Mouse (Mus musculus): ENCODE results near the gene Ccdc73. TPM values are rescaled to one million over a fixed set of nuclear protein-coding genes. Genes with fewer than 3 reads are reported as not detected.
"Not testable (repeated sequence)": the region's sequence is repeated elsewhere in the genome, so short reads cannot be mapped to it uniquely, and the experiment has no call there.

Ccdc73 gene
- polyA plus RNA-seq, 1 experiment from 2014 or later, result 12.6 TPM

DNA sequence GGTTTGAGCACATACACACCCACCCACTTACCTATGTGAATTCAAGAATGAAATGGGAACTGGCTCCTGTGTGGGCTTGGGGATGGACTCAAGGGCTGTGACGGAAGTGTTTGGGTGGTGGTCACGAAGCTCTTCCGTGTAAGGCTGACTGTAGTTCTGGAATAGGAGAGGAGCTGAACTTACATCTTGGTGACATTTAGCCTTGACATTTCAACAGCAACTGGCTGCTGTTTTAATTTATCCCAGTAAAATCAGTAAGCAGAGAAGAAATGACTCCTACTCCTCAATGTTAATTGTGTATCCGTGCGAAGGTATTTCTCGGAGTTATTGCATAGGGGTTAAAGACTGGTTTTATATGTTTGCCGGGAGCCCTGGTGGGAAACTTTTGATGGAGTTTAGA, 15.1 kb upstream of the Ccdc73 start:
- Histone ChIP-seq H3K4me3 (replicated peaks; ENCODE audit: low read depth, low read length) (no peak overlapping the region), H3K27me3 (ENCODE audit: insufficient read depth, low read length) (no peaks in the 10 kb centered on the region), H3K9ac (ENCODE audit: low read depth, low read length) (no peak overlapping the region), H3K4me2 (ENCODE audit: low read length) (no peak overlapping the region), H3K27ac (no peak overlapping the region), H3K4me1 (replicated peaks; ENCODE audit: insufficient read depth, low read length) (no peaks in the 10 kb centered on the region), H3K36me3 (ENCODE audit: insufficient read depth, low read length) (no peaks in the 10 kb centered on the region), H3K9me3 (replicated peaks; ENCODE audit: low read length) (no peaks in the 10 kb centered on the region)
- WGBS, result 86% methylated on average over 7 of the region's 7 CpGs
- no peak for DNase-seq (ENCODE audit: low spot score)
- ATAC-seq (replicated peaks; ENCODE audit: low FRiP score, low read depth), result no peak
- no peak for TF ChIP-seq CTCF (IDR thresholded peaks at IDR 0.05; ENCODE audit: low read depth)

DNA sequence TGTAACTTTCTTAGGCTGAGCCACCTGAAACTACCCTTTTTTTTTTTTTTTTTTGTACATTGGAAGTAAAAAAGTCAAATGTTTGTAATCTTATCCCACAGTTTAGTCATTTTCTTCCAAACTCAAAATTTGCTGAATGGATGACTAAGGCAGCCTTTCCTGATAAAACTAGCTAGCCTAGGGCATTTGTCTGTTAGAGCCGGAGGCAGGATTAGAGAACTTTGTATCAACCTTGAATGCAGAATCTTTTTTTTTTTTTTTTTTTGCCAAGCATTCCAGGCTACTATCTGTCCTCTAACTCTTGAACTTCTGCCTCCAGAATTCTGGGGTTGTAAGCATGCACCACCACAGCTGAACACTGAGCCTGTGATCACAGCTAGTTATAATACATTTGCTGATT, 12.8 kb upstream of the Ccdc73 start:
- no peaks in the 10 kb centered on the region for H3K4me1 ChIP-seq (replicated peaks; ENCODE audit: insufficient read depth, low read length)
- no peaks in the 10 kb centered on the region for H3K9me3 ChIP-seq (replicated peaks; ENCODE audit: low read length)
- H3K4me2 ChIP-seq (ENCODE audit: low read length), result no peak overlapping the region
- no peaks in the 10 kb centered on the region for H3K36me3 ChIP-seq (ENCODE audit: insufficient read depth, low read length)
- no peak overlapping the region for H3K9ac ChIP-seq (ENCODE audit: low read depth, low read length)
- 86% methylated on average over 1 of the region's 1 CpGs for WGBS
- ATAC-seq (replicated peaks; ENCODE audit: low FRiP score, low read depth) (no peak), DNase-seq (ENCODE audit: low spot score) (no peak)
- no peaks in the 10 kb centered on the region for H3K27me3 ChIP-seq (ENCODE audit: insufficient read depth, low read length)
- TF ChIP-seq CTCF (IDR thresholded peaks at IDR 0.05; ENCODE audit: low read depth), result no peak
- no peak overlapping the region for H3K27ac ChIP-seq
- H3K4me3 ChIP-seq (replicated peaks; ENCODE audit: low read depth, low read length), result no peak overlapping the region

DNA sequence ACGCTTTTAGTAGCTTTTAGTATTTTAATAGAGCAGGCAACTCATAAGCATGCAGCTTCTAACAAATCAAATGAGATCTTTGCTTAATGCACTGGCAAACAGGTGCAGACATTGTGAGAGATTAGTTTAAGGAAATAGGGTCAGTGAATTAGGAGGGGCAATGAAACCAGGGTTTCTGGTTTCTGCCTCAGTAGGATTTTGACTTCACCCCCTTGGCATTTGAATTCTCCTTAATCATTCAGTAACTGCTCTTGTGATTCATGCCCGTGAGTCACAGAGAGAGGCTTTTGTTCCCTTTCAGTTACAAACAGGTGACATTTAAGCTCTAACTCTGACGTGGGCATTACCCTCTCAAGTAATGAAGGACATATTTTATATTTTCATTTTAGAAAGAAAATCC, 11.9 kb upstream of the Ccdc73 start:
- Histone ChIP-seq H3K4me3 (replicated peaks; ENCODE audit: low read depth, low read length) (no peak overlapping the region), H3K9me3 (replicated peaks; ENCODE audit: low read length) (no peaks in the 10 kb centered on the region), H3K4me2 (ENCODE audit: low read length) (no peak overlapping the region), H3K4me1 (replicated peaks; ENCODE audit: insufficient read depth, low read length) (no peaks in the 10 kb centered on the region), H3K9ac (ENCODE audit: low read depth, low read length) (no peak overlapping the region), H3K36me3 (ENCODE audit: insufficient read depth, low read length) (no peaks in the 10 kb centered on the region), H3K27ac (no peak overlapping the region), H3K27me3 (ENCODE audit: insufficient read depth, low read length) (no peaks in the 10 kb centered on the region)
- ATAC-seq (replicated peaks; ENCODE audit: low FRiP score, low read depth) (no peak), DNase-seq (ENCODE audit: low spot score) (peak; percentile 12)
- WGBS, result 25% methylated on average over 3 of the region's 3 CpGs
- no peak for TF ChIP-seq CTCF (IDR thresholded peaks at IDR 0.05; ENCODE audit: low read depth)

DNA sequence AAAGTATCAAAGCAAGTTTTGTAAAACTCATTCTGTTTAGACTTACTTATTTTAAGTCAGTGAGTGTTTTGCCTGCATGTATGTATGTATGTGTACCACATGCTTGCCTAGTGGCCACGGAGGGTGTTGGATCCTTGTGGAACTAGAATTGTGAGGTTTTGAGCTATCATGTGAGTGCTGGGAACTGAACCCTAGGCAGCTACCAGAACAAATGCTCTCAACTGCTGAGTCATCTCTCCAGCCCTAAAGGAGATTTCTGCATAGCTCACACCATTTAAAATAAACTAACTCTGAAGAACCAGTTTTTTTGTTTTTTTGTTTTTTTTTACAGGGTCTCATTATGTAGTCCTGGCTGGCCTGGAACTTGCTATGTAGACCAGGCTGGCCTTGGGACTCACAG, 11.4 kb upstream of the Ccdc73 start:
- TF ChIP-seq CTCF (IDR thresholded peaks at IDR 0.05; ENCODE audit: low read depth), result no peak
- H3K27ac ChIP-seq, result no peak overlapping the region
- H3K4me3 ChIP-seq (replicated peaks; ENCODE audit: low read depth, low read length), result no peak overlapping the region
- DNase-seq (ENCODE audit: low spot score) (no peak), ATAC-seq (replicated peaks; ENCODE audit: low FRiP score, low read depth) (no peak)
- no peaks in the 10 kb centered on the region for H3K27me3 ChIP-seq (ENCODE audit: insufficient read depth, low read length)
- no peaks in the 10 kb centered on the region for H3K36me3 ChIP-seq (ENCODE audit: insufficient read depth, low read length)
- H3K9me3 ChIP-seq (replicated peaks; ENCODE audit: low read length), result no peaks in the 10 kb centered on the region
- no peak overlapping the region for H3K4me2 ChIP-seq (ENCODE audit: low read length)
- WGBS, result 53% methylated on average over 1 of the region's 1 CpGs
- H3K4me1 ChIP-seq (replicated peaks; ENCODE audit: insufficient read depth, low read length), result no peaks in the 10 kb centered on the region
- no peak overlapping the region for H3K9ac ChIP-seq (ENCODE audit: low read depth, low read length)

DNA sequence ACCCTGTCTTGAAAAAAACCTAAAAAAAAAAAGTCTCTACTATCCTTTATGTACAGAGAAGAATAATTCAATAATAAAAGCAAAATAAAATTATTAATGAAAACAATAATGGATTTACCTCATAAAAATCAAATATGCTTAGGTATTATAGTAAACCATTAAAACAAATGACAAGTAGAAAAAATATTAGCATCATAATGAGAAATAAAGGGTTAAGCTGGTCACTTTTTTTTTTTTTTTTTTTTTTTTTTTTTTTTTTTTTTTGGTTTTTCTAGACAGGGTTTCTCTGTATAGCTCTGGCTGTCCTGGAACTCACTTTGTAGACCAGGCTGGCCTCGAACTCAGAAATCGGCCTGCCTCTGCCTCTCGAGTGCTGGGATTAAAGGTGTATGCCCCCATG, 9.5 kb upstream of the Ccdc73 start:
- H3K27ac ChIP-seq; H3K9ac ChIP-seq (ENCODE audit: low read depth, low read length); H3K36me3 ChIP-seq (ENCODE audit: insufficient read depth, low read length); H3K9me3 ChIP-seq (replicated peaks; ENCODE audit: low read length); H3K4me2 ChIP-seq (ENCODE audit: low read length); DNase-seq (ENCODE audit: low spot score); H3K4me3 ChIP-seq (replicated peaks; ENCODE audit: low read depth, low read length); H3K27me3 ChIP-seq (ENCODE audit: insufficient read depth, low read length); ATAC-seq (replicated peaks; ENCODE audit: low FRiP score, low read depth); H3K4me1 ChIP-seq (replicated peaks; ENCODE audit: insufficient read depth, low read length): not testable (repeated sequence)
- WGBS, result 87% methylated on average over 3 of the region's 3 CpGs

DNA sequence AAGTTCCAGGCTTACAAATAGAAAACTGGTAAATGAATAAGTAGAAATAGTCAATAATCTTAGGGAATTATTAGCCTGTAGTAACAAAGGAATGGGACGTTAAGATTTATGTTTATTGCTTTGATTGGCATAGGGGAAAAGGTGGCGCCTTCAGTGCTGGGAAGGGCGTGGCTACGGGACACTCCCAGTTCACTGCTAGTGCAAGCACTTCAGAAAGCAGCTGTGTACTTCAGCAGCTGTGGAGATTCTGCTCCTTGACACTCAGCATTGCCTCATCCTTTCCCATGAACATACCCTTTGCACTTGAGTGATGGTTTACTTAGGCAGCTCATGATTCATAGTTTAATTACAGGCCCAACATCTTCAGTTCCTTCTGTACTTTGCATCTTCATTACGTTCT, 8.5 kb upstream of the Ccdc73 start:
- Histone ChIP-seq H3K27ac (no peak overlapping the region), H3K9me3 (replicated peaks; ENCODE audit: low read length) (no peaks in the 10 kb centered on the region), H3K4me3 (replicated peaks; ENCODE audit: low read depth, low read length) (no peak overlapping the region), H3K9ac (ENCODE audit: low read depth, low read length) (no peak overlapping the region), H3K36me3 (ENCODE audit: insufficient read depth, low read length) (no peaks in the 10 kb centered on the region), H3K4me1 (replicated peaks; ENCODE audit: insufficient read depth, low read length) (no peaks in the 10 kb centered on the region), H3K27me3 (ENCODE audit: insufficient read depth, low read length) (no peaks in the 10 kb centered on the region), H3K4me2 (ENCODE audit: low read length) (no peak overlapping the region)
- peak; percentile 19 for DNase-seq (ENCODE audit: low spot score)
- ATAC-seq (replicated peaks; ENCODE audit: low FRiP score, low read depth), result no peak; the same call in 1 of the 2 replicates
- WGBS, result 46% methylated on average over 5 of the region's 5 CpGs
- TF ChIP-seq CTCF (IDR thresholded peaks at IDR 0.05; ENCODE audit: low read depth), result no peak

DNA sequence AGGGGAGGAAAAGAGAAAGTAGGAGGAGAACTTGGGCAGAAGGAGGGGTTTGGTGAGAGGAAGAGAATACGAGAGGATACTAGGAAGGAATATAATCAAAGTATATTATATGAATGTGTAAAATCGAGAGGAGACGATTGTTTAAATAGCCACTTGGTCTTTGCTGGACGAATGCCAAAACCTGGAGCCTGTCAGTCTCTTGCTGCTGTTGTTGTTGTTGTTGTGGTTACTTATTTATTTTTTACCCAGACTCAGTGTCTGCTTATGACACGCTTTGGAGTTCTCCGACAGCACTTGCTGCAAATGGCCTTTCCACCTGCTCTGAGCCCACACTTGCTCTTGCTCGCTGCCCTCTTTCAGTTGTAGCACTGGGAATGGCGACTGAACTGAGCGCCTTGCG, 7.2 kb upstream of the Ccdc73 start:
- DNase-seq (ENCODE audit: low spot score), result no peak
- no peak overlapping the region for H3K27ac ChIP-seq
- H3K4me3 ChIP-seq (replicated peaks; ENCODE audit: low read depth, low read length), result no peak overlapping the region
- H3K9ac ChIP-seq (ENCODE audit: low read depth, low read length), result no peak overlapping the region
- no peaks in the 10 kb centered on the region for H3K36me3 ChIP-seq (ENCODE audit: insufficient read depth, low read length)
- no peak for TF ChIP-seq CTCF (IDR thresholded peaks at IDR 0.05; ENCODE audit: low read depth)
- WGBS, result 73% methylated on average over 10 of the region's 10 CpGs
- no peak overlapping the region for H3K4me2 ChIP-seq (ENCODE audit: low read length)
- no peak for ATAC-seq (replicated peaks; ENCODE audit: low FRiP score, low read depth)
- H3K27me3 ChIP-seq (ENCODE audit: insufficient read depth, low read length), result no peaks in the 10 kb centered on the region
- no peaks in the 10 kb centered on the region for H3K4me1 ChIP-seq (replicated peaks; ENCODE audit: insufficient read depth, low read length)
- no peaks in the 10 kb centered on the region for H3K9me3 ChIP-seq (replicated peaks; ENCODE audit: low read length)
